Mouse (Mus musculus) lung, adult 2 months (tissue): Measurements from ENCODE around the gene Sirt6.

Experiments used
- CTCF ChIP-seq: fragments of 200-500 bp; IDR thresholded peaks from 2 replicates; pipeline ENCODE4 v1.5.1; 2011; ENCODE audit warnings: mild to moderate bottlenecking, low read length, control low read depth; ENCODE audit not compliant: insufficient read depth
- POLR2A ChIP-seq: fragments of 200-500 bp; IDR thresholded peaks from 2 replicates; pipeline ENCODE4 v1.6.1; 2011; ENCODE audit warnings: low read depth, mild to moderate bottlenecking, control low read depth, low read length, borderline replicate concordance; ENCODE audit errors: extremely low read depth

GRCm38 (mm10) chr10:81604968-81605665 lies 22.5 kb downstream of the Sirt6 start:
- TF ChIP-seq POLR2A (no peak), CTCF (peak; percentile 93)
